Mouse (Mus musculus): ENCODE measurements around the gene Tspear.

- no peak for TF ChIP-seq CTCF (IDR thresholded peaks at IDR 0.05; ENCODE audit: borderline replicate concordance, insufficient read depth, low read depth, low read length)
- no peak for TF ChIP-seq POLR2A (IDR thresholded peaks at IDR 0.05; ENCODE audit: borderline replicate concordance, insufficient read depth, low read length)
Observed at GRCm38 (mm10) chr10:77814382-77814781, 128.0 kb downstream of the Tspear start, which contains the start of gene Gm2696.

Measured in cerebellum, adult 2 months (tissue).